Mouse (Mus musculus) Muller cell, postnatal 12 days (primary cell): ENCODE measurements at regions not wholly inside any gene's neighbourhood (a gene's known extent, or its start where the extent isn't known, plus 50 kb on each side); places are given as distances from the start of the nearest gene placed in this dataset.

Experiments
- DNase-seq: peaks from one replicate; pipeline ENCODE4 v3.0.0-alpha.2; 2015; ENCODE audit errors: inconsistent ontology term

- DNase-seq: no peak
Measured at GRCm38 (mm10) chr13:16100253-16100652, 88.6 kb downstream of the Inhba start.

- no peak for DNase-seq
Measured at GRCm38 (mm10) chr13:16114837-16115236, 103.2 kb downstream of the Inhba start.

GRCm38 (mm10) chr13:16146686-16147085, 135.0 kb downstream of the Inhba start:
- peak; percentile 6 for DNase-seq

GRCm38 (mm10) chr13:16154926-16155325, 143.3 kb downstream of the Inhba start:
- no peak for DNase-seq

- no peak for DNase-seq
Measured at GRCm38 (mm10) chr13:16165204-16165894, 153.7 kb downstream of the Inhba start.

GRCm38 (mm10) chr13:16196692-16197091, 185.0 kb downstream of the Inhba start:
- no peak for DNase-seq

- DNase-seq: peak; percentile 40
Measured at GRCm38 (mm10) chr13:16200046-16200445, 188.4 kb downstream of the Inhba start.

GRCm38 (mm10) chr13:16203147-16203546, 191.5 kb downstream of the Inhba start:
- no peak for DNase-seq

GRCm38 (mm10) chr13:16204097-16204496, 192.4 kb downstream of the Inhba start:
- no peak for DNase-seq

GRCm38 (mm10) chr13:16211482-16211881, 199.8 kb downstream of the Inhba start:
- no peak for DNase-seq

- DNase-seq: peak; percentile 68
Measured at GRCm38 (mm10) chr13:16219877-16220276, 208.2 kb downstream of the Inhba start.

- peak; percentile 88 for DNase-seq
Measured at GRCm38 (mm10) chr13:16222942-16223600, 211.4 kb downstream of the Inhba start.

GRCm38 (mm10) chr13:16261145-16261544, 249.5 kb downstream of the Inhba start:
- DNase-seq: no peak

GRCm38 (mm10) chr13:16279974-16280373, 268.3 kb downstream of the Inhba start:
- DNase-seq: no peak

GRCm38 (mm10) chr13:16280742-16281141, 269.1 kb downstream of the Inhba start:
- no peak for DNase-seq

- no peak for DNase-seq
Measured at GRCm38 (mm10) chr13:16281777-16282176, 270.1 kb downstream of the Inhba start.

GRCm38 (mm10) chr13:16282230-16282629, 270.6 kb downstream of the Inhba start:
- DNase-seq: no peak

- DNase-seq: no peak
Measured at GRCm38 (mm10) chr13:16283336-16283735, 271.7 kb downstream of the Inhba start.

- DNase-seq: no peak
Measured at GRCm38 (mm10) chr13:16289633-16290032, 278.0 kb downstream of the Inhba start.

GRCm38 (mm10) chr13:16290784-16291183, 279.1 kb downstream of the Inhba start:
- DNase-seq: peak; percentile 76

- no peak for DNase-seq
Measured at GRCm38 (mm10) chr13:16291661-16292291, 280.1 kb downstream of the Inhba start.

- no peak for DNase-seq
Measured at GRCm38 (mm10) chr13:16299756-16300155, 288.1 kb downstream of the Inhba start.

GRCm38 (mm10) chr13:16314669-16315068, 303.0 kb downstream of the Inhba start:
- DNase-seq: no peak
